Mouse (Mus musculus) neural tube, embryonic 14.5 days (tissue): ENCODE measurements around the gene Slc36a4. TPM values are rescaled to one million over a fixed set of nuclear protein-coding genes. Genes with fewer than 3 reads are reported as not detected.
A peak's percentile ranks its signal among the peaks of the same experiment; 100 is the strongest.

ENCODE experiments used
- ATAC-seq: fragments of 200-750 bp; cut with Nextera tagmentation; 2 replicates; pipeline ENCODE4 v1.8.0; 2017; ENCODE audit warnings: low read depth, mild to moderate bottlenecking, moderate TSS enrichment, moderate library complexity
- H3K27ac ChIP-seq: fragments of 300-500 bp; sonication (generic); 2 replicates; pipeline ENCODE4 v1.5.1; 2014; ENCODE audit warnings: low read depth, mild to moderate bottlenecking, control low read depth, low read length, moderate library complexity, mixed read lengths
- H3K27me3 ChIP-seq: fragments of 300-500 bp; sonication (generic); 2 replicates; pipeline ENCODE4 v1.6.1; 2014; ENCODE audit warnings: low read length; ENCODE audit not compliant: control insufficient read depth, insufficient read depth
- H3K36me3 ChIP-seq: fragments of 300-500 bp; sonication (generic); 2 replicates; pipeline ENCODE4 v1.6.1; 2014; ENCODE audit warnings: low read length, mixed read lengths; ENCODE audit not compliant: control insufficient read depth, insufficient read depth
- H3K4me1 ChIP-seq: fragments of 300-500 bp; sonication (generic); 2 replicates; pipeline ENCODE4 v1.6.1; 2014; ENCODE audit warnings: low read length; ENCODE audit not compliant: control insufficient read depth, insufficient read depth
- H3K4me2 ChIP-seq: fragments of 300-500 bp; sonication (generic); 2 replicates; pipeline ENCODE4 v1.6.1; 2014; ENCODE audit warnings: mild to moderate bottlenecking, low read depth, low read length, control low read depth
- H3K4me3 ChIP-seq: fragments of 300-500 bp; sonication (generic); 2 replicates; pipeline ENCODE4 v1.5.1; 2014; ENCODE audit warnings: low read depth, low read length, control low read depth, mixed read lengths
- H3K9ac ChIP-seq: fragments of 300-500 bp; sonication (generic); replicated peaks from 2 replicates; pipeline ENCODE4 v1.6.1; 2014; ENCODE audit warnings: low read depth, mild to moderate bottlenecking, control low read depth, low read length, mixed read lengths
- H3K9me3 ChIP-seq: fragments of 300-500 bp; sonication (generic); 2 replicates; pipeline ENCODE4 v1.6.1; 2016; ENCODE audit warnings: low read length; ENCODE audit not compliant: control insufficient read depth
- WGBS: fragments of 180-500 bp; shearing (Covaris S2); extraction: QIAGEN DNeasy Blood & Tissue Kit; methylation state at CpG from one replicate; pipeline ENCODE4 v1.1.7; 2014; 5-methylcytosine and 5-hydroxymethylcytosine counted together
- polyA plus RNA-seq: library from polyadenylated mRNA; unstranded; fragments of >200 nt; fragmentation: Nextera tagmentation; extraction: Ambion mirVana; gene quantifications from 2 replicates; pipeline ENCODE4 v1.2.1, GENCODE M21; 2014

Slc36a4 gene
- polyA plus RNA-seq, 1 experiment from 2014 or later: 57.4 TPM

DNA sequence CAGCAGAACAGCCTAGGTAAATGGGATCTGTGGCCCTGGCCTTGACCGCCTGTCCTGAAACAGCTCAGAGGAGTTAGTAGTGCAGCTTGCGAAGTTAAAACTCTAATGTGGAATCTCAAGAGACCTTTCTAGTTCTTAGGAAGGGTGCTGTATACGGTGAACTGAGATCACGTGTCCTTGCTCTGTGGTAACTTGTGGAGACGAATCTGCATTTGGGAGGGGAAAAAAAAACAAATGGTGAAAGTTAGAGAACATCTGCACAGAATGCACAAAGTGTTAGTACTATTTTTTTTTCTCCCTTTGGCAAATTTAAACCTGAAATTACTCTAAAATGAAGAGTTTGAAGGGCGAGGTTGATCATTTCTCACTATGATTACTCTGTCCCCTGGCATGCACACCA lies 8.8 kb downstream of the Slc36a4 start:
- ATAC-seq: no peak
- 87% methylated on average over 6 of the region's 6 CpGs for WGBS

DNA sequence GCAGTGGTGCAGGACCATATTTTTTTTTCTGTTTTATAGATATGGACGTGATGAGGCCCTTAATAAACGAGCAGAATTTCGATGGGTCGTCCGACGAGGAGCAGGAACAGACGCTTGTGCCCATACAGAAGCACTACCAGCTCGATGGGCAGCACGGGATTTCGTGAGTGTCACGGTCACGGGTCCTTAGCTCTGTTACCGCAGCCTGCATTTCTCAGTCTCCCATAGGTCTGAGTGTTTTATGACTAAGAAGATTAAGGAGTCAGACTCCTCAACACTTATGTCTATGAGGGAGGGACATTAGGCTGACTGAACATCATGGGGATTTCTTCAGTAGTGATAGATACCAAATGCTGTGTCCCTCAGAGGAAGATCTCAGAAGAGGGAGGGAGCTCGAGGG lies 10.1 kb downstream of the Slc36a4 start:
- Histone ChIP-seq H3K27ac (no peak overlapping the region), H3K27me3 (no peaks in the 10 kb centered on the region), H3K9ac (no peak overlapping the region), H3K36me3 (peaks cover 12% of the 10 kb centered on the region; the same call in 1 of the 2 replicates), H3K4me2 (no peak overlapping the region), H3K4me1 (peaks cover 15% of the 10 kb centered on the region; the same call in 1 of the 2 replicates), H3K4me3 (no peak overlapping the region), H3K9me3 (no peaks in the 10 kb centered on the region)
- ATAC-seq: no peak
- WGBS: 85% methylated on average over 14 of the region's 14 CpGs

More for the DNA sequence above, 8.8 kb downstream of the Slc36a4 start:
- Histone ChIP-seq H3K27ac (no peak overlapping the region), H3K9ac (no peak overlapping the region), H3K4me3 (no peak overlapping the region), H3K9me3 (no peaks in the 10 kb centered on the region), H3K4me2 (no peak overlapping the region), H3K4me1 (peaks cover 15% of the 10 kb centered on the region; the same call in 1 of the 2 replicates), H3K27me3 (no peaks in the 10 kb centered on the region), H3K36me3 (0 out of 2 replicates have a peak, but pooled peaks cover 7% of the 10 kb centered on the region)

DNA sequence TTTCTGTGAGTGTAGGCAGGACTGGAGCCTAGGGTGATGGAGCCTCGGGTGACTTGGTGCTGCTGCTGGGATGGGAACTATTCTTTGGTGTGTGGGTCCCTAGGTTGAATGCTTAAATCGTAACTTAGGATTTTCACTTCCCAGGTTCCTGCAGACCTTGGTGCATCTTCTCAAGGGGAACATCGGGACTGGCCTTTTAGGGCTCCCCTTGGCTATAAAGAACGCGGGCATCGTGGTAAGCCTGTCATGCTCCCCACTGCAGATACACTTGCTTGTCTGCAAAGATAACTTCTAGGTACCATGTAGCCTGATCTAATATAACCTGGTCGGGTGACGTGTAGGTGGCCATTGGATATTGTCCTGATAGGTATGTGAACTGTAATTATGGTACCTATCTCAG lies 11.0 kb downstream of the Slc36a4 start:
- 89% methylated on average over 8 of the region's 8 CpGs for WGBS
- Histone ChIP-seq H3K27me3 (no peaks in the 10 kb centered on the region), H3K9me3 (no peaks in the 10 kb centered on the region), H3K4me1 (peaks cover 15% of the 10 kb centered on the region; the same call in 1 of the 2 replicates), H3K9ac (no peak overlapping the region), H3K4me3 (no peak overlapping the region), H3K4me2 (no peak overlapping the region), H3K27ac (no peak overlapping the region), H3K36me3 (peaks cover 20% of the 10 kb centered on the region; the same call in 1 of the 2 replicates)
- ATAC-seq: no peak

DNA sequence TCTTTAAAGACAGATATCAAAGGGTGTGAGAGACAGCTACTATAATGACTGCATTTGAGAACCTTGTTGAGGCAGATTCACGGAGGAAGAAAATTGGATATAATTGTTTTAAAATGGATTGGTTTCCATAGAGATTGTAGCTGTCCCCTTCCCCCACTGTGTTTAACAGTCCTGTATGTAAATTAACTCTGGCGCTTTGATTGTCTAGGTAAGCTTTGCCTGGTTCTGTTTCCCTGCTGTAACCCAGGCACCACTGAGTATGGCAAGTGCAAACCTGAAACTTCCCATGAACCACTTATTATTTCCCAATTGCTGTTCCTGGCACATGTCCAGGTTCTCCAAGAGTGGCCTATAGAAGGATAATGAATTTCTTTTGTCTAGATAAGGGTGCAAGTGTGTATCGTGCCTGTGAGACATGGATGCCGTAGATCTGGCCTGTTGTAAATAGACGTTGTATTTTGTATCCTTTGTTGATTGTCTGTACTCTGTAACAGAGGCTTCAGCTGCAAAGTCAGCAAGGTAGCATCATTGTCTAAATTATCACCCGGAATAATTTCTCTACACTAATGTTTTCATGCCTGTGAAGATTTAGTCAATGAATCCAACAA lies 11.8 kb downstream of the Slc36a4 start:
- no peaks in the 10 kb centered on the region for H3K27me3 ChIP-seq
- peaks cover 15% of the 10 kb centered on the region; the same call in 1 of the 2 replicates for H3K4me1 ChIP-seq
- peak; percentile 89 for ATAC-seq
- no peak overlapping the region for H3K27ac ChIP-seq
- WGBS: 30% methylated on average over 6 of the region's 6 CpGs
- H3K9me3 ChIP-seq: no peaks in the 10 kb centered on the region
- no peak overlapping the region for H3K4me3 ChIP-seq
- H3K4me2 ChIP-seq: no peak overlapping the region
- H3K9ac ChIP-seq: no peak overlapping the region
- peaks cover 20% of the 10 kb centered on the region; the same call in 1 of the 2 replicates for H3K36me3 ChIP-seq

DNA sequence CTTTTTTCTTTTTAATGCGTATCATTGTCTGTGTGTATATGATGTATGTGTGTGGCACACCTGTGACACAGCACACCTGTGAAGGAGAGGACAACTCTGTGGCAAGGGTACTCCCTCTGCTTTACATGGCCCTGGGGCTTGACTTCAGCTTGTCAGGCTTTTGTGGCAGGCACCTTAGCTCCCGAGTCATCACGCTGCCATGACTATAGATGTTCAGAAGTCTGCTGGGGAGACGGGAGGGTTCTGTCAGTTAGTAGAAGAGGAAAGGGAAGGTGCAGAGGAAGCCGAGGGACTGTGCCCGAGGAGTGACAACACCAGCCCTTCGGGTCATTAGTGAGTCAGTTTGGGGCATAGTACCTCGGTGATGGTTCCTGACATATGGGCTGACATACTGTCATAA lies 13.0 kb downstream of the Slc36a4 start:
- H3K4me1 ChIP-seq: peaks cover 15% of the 10 kb centered on the region; the same call in 1 of the 2 replicates
- no peaks in the 10 kb centered on the region for H3K9me3 ChIP-seq
- H3K27ac ChIP-seq: no peak overlapping the region
- H3K9ac ChIP-seq: no peak overlapping the region
- 85% methylated on average over 8 of the region's 8 CpGs for WGBS
- no peak for ATAC-seq
- H3K4me3 ChIP-seq: no peak overlapping the region
- H3K27me3 ChIP-seq: no peaks in the 10 kb centered on the region
- no peak overlapping the region for H3K4me2 ChIP-seq
- H3K36me3 ChIP-seq: peaks cover 30% of the 10 kb centered on the region

DNA sequence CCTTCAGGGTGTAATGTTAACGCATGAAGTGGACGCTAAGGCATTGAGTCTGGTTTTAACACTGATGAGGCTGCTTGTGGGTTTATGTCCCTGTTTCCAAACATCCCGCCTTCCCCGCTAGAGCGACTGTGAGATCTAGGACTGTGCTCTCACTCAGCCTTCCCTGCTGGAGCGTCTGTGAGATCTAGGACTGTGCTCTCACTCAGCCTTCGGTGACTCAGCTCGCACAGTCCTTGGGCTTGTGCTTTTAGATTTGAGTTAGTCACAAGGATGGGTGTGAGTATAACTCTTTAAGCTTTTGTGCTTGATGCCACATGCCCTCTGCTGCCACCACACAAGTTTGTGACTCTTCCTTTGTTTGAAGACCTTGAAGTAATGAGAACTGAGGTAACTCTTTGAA lies 17.6 kb downstream of the Slc36a4 start:
- H3K4me2 ChIP-seq: no peak overlapping the region
- WGBS: 93% methylated on average over 8 of the region's 8 CpGs
- H3K27me3 ChIP-seq: no peaks in the 10 kb centered on the region
- H3K27ac ChIP-seq: no peak overlapping the region
- H3K4me1 ChIP-seq: 0 out of 2 replicates have a peak, but pooled peaks cover 4% of the 10 kb centered on the region
- H3K36me3 ChIP-seq: peaks cover 34% of the 10 kb centered on the region
- H3K9me3 ChIP-seq: no peaks in the 10 kb centered on the region
- no peak overlapping the region for H3K4me3 ChIP-seq
- no peak overlapping the region for H3K9ac ChIP-seq
- ATAC-seq: no peak

DNA sequence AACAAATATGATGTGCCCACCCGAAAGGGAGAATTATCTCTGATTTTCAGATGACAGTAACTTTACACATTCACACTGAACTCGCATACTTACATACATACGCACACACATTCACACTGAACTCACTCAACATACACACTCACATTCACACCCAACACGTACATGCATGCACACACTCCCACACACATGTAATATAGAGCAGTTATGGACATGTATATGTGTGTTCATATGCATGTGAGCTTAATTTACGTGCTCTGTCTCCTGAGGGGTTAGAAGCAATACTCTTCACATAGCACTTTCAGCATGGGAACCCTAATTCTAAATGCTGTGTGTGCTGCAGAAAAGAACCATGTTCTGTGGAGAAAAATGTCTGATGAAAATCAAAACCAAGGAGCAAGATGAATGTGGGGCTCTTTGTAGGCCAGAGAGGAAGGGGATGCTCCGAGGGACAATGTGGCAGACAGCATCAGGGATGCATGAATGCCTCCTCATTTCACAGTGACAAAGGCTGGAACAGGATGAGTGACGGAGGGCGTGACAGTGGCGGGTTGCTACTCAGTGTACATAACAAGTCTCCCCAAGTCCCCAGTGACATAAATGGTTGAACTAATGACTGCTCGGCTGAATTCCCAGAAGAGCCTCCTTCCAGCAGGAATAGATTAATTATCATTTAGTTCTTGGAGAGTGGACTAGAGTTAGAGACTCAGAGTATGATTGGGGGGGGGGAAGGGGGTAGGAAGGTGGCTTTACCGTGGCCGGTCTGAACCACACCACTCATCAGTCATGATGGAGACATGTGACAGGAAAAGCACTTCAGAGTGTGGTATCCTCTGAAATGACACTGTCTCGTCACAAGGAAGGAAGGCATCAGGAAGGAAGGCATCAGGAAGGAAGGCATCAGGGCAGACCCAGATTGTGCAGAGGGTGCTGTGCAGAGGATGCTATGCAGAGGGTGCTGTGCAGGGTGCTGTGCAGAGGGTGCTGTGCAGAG lies 22.5 kb downstream of the Slc36a4 start:
- H3K9me3 ChIP-seq: no peaks in the 10 kb centered on the region
- no peaks in the 10 kb centered on the region for H3K27me3 ChIP-seq
- no peak overlapping the region for H3K4me2 ChIP-seq
- H3K4me1 ChIP-seq: 0 out of 2 replicates have a peak, but pooled peaks cover 6% of the 10 kb centered on the region
- WGBS: 39% methylated on average over 13 of the region's 13 CpGs
- peaks cover 23% of the 10 kb centered on the region for H3K36me3 ChIP-seq
- no peak overlapping the region; the same call in 1 of the 2 replicates for H3K27ac ChIP-seq
- H3K9ac ChIP-seq: no peak overlapping the region
- no peak overlapping the region for H3K4me3 ChIP-seq
- ATAC-seq: peak; percentile 89; the same call in 1 of the 2 replicates

DNA sequence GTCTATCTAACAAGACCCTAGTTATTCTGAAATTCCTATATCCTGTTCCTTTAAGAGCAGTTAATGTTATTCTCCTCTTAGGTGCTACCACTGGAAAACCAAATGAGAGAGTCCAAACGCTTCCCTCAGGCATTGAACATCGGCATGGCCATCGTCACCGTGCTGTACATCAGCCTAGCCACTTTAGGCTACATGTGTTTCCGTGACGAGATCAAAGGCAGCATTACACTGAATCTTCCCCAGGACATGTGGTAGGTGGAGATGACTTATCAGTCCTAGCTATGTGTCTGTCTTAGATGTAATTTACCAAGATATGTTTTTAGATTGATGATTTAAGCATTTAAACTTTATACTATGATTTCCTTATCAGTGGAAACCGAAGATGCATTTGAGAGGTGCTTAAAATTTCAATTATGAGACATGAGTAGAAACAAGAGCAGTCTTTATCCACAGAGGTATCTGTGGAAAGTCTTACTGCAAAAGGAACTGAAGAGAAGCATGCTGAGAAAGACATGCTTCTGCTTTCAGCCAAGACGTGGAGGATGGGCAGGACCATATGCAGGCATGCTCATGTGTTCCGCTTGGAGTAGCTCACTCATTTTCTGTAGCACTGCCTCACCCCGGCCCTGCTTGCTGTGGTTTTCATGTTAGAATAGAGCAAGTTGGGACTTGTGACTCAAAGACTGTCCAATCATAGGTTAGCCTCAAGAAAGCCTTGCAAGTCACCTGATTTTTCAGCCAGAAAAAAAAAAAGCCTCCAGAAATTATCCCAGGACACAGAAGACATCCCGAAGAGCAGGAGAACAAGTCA lies 24.7 kb downstream of the Slc36a4 start:
- Histone ChIP-seq H3K27me3 (no peaks in the 10 kb centered on the region), H3K9me3 (no peaks in the 10 kb centered on the region), H3K27ac (no peak overlapping the region), H3K4me1 (0 out of 2 replicates have a peak, but pooled peaks cover 6% of the 10 kb centered on the region), H3K4me2 (no peak overlapping the region), H3K4me3 (no peak overlapping the region), H3K9ac (no peak overlapping the region), H3K36me3 (peaks cover 30% of the 10 kb centered on the region)
- WGBS: 88% methylated on average over 11 of the region's 11 CpGs
- no peak for ATAC-seq
